13 mouse cellular contexts compared by ENCODE assay signal in genomic region chr16:74857752-74858151, GRCm38 (mm10).
DNase-seq lines count a peak whose midpoint lies in the region; ATAC-seq and TF ChIP-seq lines count a peak whose summit lies in the region.
"Had no signal": no experiment of that assay in that cellular context is flagged by ENCODE, and none has a peak within 500 bp of the region (broad histone marks: within the 10 kb centered on the region; RNA-seq: fewer than 3 reads in every experiment).

No protein-coding gene starts in this region.

- no peak for TF ChIP-seq POLR2A in heart, adult 2 months (IDR thresholded peaks at IDR 0.05; ENCODE audit: insufficient read depth, low read depth, low read length)

- H3K27me3 ChIP-seq in heart, adult 2 months (ENCODE audit: control insufficient read depth, insufficient read depth, low read length) = no peaks in the 10 kb centered on the region
- H3K27me3 ChIP-seq in lung, postnatal 0 days (replicated peaks; ENCODE audit: insufficient read depth, low read length) = no peaks in the 10 kb centered on the region
- H3K27me3 ChIP-seq: embryonic facial prominence, embryonic 15.5 days had no signal

- no peak overlapping the region for H3K27ac ChIP-seq in heart, adult 2 months
- H3K27ac ChIP-seq in lung, postnatal 0 days (ENCODE audit: low read length) = no peak overlapping the region
- H3K27ac ChIP-seq: embryonic facial prominence, embryonic 15.5 days had no signal

- TF ChIP-seq CTCF in heart, adult 2 months (IDR thresholded peaks at IDR 0.05) = peak; percentile 68
- TF ChIP-seq CTCF in lung, postnatal 0 days (IDR thresholded peaks at IDR 0.05) = peak; percentile 63

- intact Hi-C loops in heart, adult 2 months (cut with DNase I) = no loop called here
- intact Hi-C loops in heart, postnatal 36 days (cut with DNase I) = no loop called here

- H3K4me2 ChIP-seq in lung, postnatal 0 days (replicated peaks; ENCODE audit: low read depth, low read length) = no peak overlapping the region
- H3K4me2 ChIP-seq: embryonic facial prominence, embryonic 15.5 days had no signal

- DNase-seq in heart, adult 2 months = no peak
- no peak for DNase-seq in heart, postnatal 36 days
- DNase-seq in lung, postnatal 0 days (ENCODE audit: low spot score) = peak; percentile 26
- DNase-seq in lung, postnatal 25 days (ENCODE audit: low spot score) = no peak
- peak; percentile 48 for DNase-seq in brain, adult 2 months (ENCODE audit: low read depth, low spot score)
- peak; percentile 72 for DNase-seq in retina, embryonic 14.5 days (ENCODE audit: low spot score)
- DNase-seq in kidney, postnatal 4 days = no peak
- DNase-seq: gastrocnemius, postnatal 36 days; layer of hippocampus, adult 9-11 months; lung, adult 18-20 months; thymus, postnatal 14 days had no signal

- no peak for ATAC-seq in lung, postnatal 0 days
- ATAC-seq in inflammation-experienced regulatory T-cells, adult 6 months = no peak

- H3K4me1 ChIP-seq in heart, adult 2 months (ENCODE audit: control insufficient read depth, insufficient read depth, low read length) = no peaks in the 10 kb centered on the region
- H3K4me1 ChIP-seq in lung, postnatal 0 days (ENCODE audit: insufficient read depth, low read depth, low read length) = no peaks in the 10 kb centered on the region
- H3K4me1 ChIP-seq: embryonic facial prominence, embryonic 15.5 days had no signal

- no peaks in the 10 kb centered on the region for H3K79me2 ChIP-seq in heart, adult 2 months (replicated peaks; ENCODE audit: control insufficient read depth, insufficient read depth, low read length)

- whole genome bisulfite sequencing in heart, adult 2 months = 19% methylated on average over 2 of the region's 2 CpGs
- 13% methylated on average over 2 of the region's 2 CpGs for WGBS in lung, postnatal 0 days

- no peaks in the 10 kb centered on the region for H3K9me3 ChIP-seq in lung, postnatal 0 days (ENCODE audit: low read length)
- H3K9me3 ChIP-seq: embryonic facial prominence, embryonic 15.5 days had no signal

- no peaks in the 10 kb centered on the region for H3K36me3 ChIP-seq in heart, adult 2 months (ENCODE audit: control insufficient read depth, insufficient read depth, low read length)
- no peaks in the 10 kb centered on the region for H3K36me3 ChIP-seq in lung, postnatal 0 days (ENCODE audit: insufficient read depth, low read length)
- H3K36me3 ChIP-seq: embryonic facial prominence, embryonic 15.5 days had no signal

- no peak overlapping the region for H3K9ac ChIP-seq in heart, adult 2 months (ENCODE audit: low read depth, low read length)
- no peak overlapping the region for H3K9ac ChIP-seq in lung, postnatal 0 days (replicated peaks; ENCODE audit: low read depth)
- H3K9ac ChIP-seq: embryonic facial prominence, embryonic 15.5 days had no signal

- no peak for TF ChIP-seq EP300 in heart, adult 2 months (IDR thresholded peaks at IDR 0.05; ENCODE audit: insufficient read depth, low read depth, low read length)
- TF ChIP-seq EP300 in lung, postnatal 0 days (IDR thresholded peaks at IDR 0.05) = no peak

- no peak overlapping the region for H3K4me3 ChIP-seq in heart, adult 2 months
- no peak overlapping the region for H3K4me3 ChIP-seq in lung, postnatal 0 days (ENCODE audit: low read depth, low read length)
- H3K4me3 ChIP-seq: embryonic facial prominence, embryonic 15.5 days had no signal

Comparison
In these comparisons a context has a peak if more than half of its experiments do, and no peak if none do; other contexts are left out.
1. DNase-seq: peak in lung, postnatal 0 days (single experiment), brain, adult 2 months (single experiment) and retina, embryonic 14.5 days (single experiment); none in heart, adult 2 months (0 of 2), heart, postnatal 36 days (0 of 2), lung, postnatal 25 days (single experiment) and kidney, postnatal 4 days (0 of 2).